Mouse (Mus musculus): ENCODE measurements at regions not wholly inside any gene's neighbourhood (a gene's known extent, or its start where the extent isn't known, plus 50 kb on each side); places are given as distances from the start of the nearest gene placed in this dataset.

- DNase-seq (ENCODE audit: low spot score): no peak
Measured at GRCm38 (mm10) chr8:89202484-89203096, 158.6 kb upstream of the Sall1 start.

- DNase-seq (ENCODE audit: low spot score): no peak
Measured at GRCm38 (mm10) chr8:89200301-89200700, 156.3 kb upstream of the Sall1 start.

- DNase-seq (ENCODE audit: low spot score): no peak
Measured at GRCm38 (mm10) chr8:89185314-89185713, 141.4 kb upstream of the Sall1 start.

- DNase-seq (ENCODE audit: low spot score): peak; percentile 2
Measured at GRCm38 (mm10) chr8:89175631-89176030, 131.7 kb upstream of the Sall1 start.

GRCm38 (mm10) chr8:89171561-89171960 is 127.6 kb upstream of the Sall1 start:
- DNase-seq (ENCODE audit: low spot score): no peak

GRCm38 (mm10) chr8:89169484-89169883 is 125.5 kb upstream of the Sall1 start:
- no peak for DNase-seq (ENCODE audit: low spot score)

- DNase-seq (ENCODE audit: low spot score): no peak
Measured at GRCm38 (mm10) chr8:89167026-89167425, 123.1 kb upstream of the Sall1 start.

GRCm38 (mm10) chr8:89156909-89157308 is 112.9 kb upstream of the Sall1 start:
- no peak for DNase-seq (ENCODE audit: low spot score)

GRCm38 (mm10) chr8:89153605-89154004 is 109.6 kb upstream of the Sall1 start:
- no peak for DNase-seq (ENCODE audit: low spot score)

- no peak for DNase-seq (ENCODE audit: low spot score)
Measured at GRCm38 (mm10) chr8:89152867-89153595, 109.1 kb upstream of the Sall1 start.

- DNase-seq (ENCODE audit: low spot score): no peak
Measured at GRCm38 (mm10) chr8:89152331-89152730, 108.4 kb upstream of the Sall1 start.

- no peak for DNase-seq (ENCODE audit: low spot score)
Measured at GRCm38 (mm10) chr8:89150952-89151351, 107.0 kb upstream of the Sall1 start.

- no peak for DNase-seq (ENCODE audit: low spot score)
Measured at GRCm38 (mm10) chr8:89141529-89142235, 97.7 kb upstream of the Sall1 start.

- DNase-seq (ENCODE audit: low spot score): no peak
Measured at GRCm38 (mm10) chr8:89139876-89140275, 95.9 kb upstream of the Sall1 start.

- DNase-seq (ENCODE audit: low spot score): no peak
Measured at GRCm38 (mm10) chr8:89138416-89139125, 94.6 kb upstream of the Sall1 start.

- DNase-seq (ENCODE audit: low spot score): no peak
Measured at GRCm38 (mm10) chr8:89134581-89135484, 90.9 kb upstream of the Sall1 start.

GRCm38 (mm10) chr8:89134058-89134457 is 90.1 kb upstream of the Sall1 start:
- DNase-seq (ENCODE audit: low spot score): no peak

GRCm38 (mm10) chr8:89121051-89121450 is 77.1 kb upstream of the Sall1 start:
- DNase-seq (ENCODE audit: low spot score): no peak

- DNase-seq (ENCODE audit: low spot score): no peak
Measured at GRCm38 (mm10) chr8:89107895-89108660, 64.1 kb upstream of the Sall1 start.

GRCm38 (mm10) chr8:89106346-89106745 is 62.4 kb upstream of the Sall1 start:
- DNase-seq (ENCODE audit: low spot score): no peak
